Mouse (Mus musculus): ENCODE data around the gene Gm38655. TPM values are rescaled to one million over a fixed set of nuclear protein-coding genes. Genes with fewer than 3 reads are reported as not detected.

The Gm38655 gene
- total and polyA plus RNA-seq, 2 experiments from 2014 or later = not detected

- TF ChIP-seq CTCF (IDR thresholded peaks at IDR 0.05; ENCODE audit: low read depth) = no peak
- WGBS = 95% methylated on average over 15 of the region's 15 CpGs
Observed at GRCm38 (mm10) chr17:25219492-25220295, 44.4 kb upstream of the Gm38655 start.

GRCm38 (mm10) chr17:25218967-25219366 is 43.7 kb upstream of the Gm38655 start:
- no peak for TF ChIP-seq CTCF (IDR thresholded peaks at IDR 0.05; ENCODE audit: low read depth)
- ATAC-seq (no peak), DNase-seq (no peak)
- H3K4me3 ChIP-seq (ENCODE audit: low read depth, low read length) = no peak overlapping the region
- no peaks in the 10 kb centered on the region for H3K9me3 ChIP-seq (ENCODE audit: low read length)
- no peak overlapping the region for H3K4me2 ChIP-seq (ENCODE audit: low read depth)
- H3K36me3 ChIP-seq (ENCODE audit: insufficient read depth) = peaks cover 50% of the 10 kb centered on the region
- H3K9ac ChIP-seq = no peak overlapping the region
- H3K27ac ChIP-seq (ENCODE audit: low read depth, low read length) = no peak overlapping the region
- no peaks in the 10 kb centered on the region for H3K4me1 ChIP-seq (ENCODE audit: insufficient read depth)
- no peaks in the 10 kb centered on the region for H3K27me3 ChIP-seq (ENCODE audit: insufficient read depth, low read length)
- WGBS = 92% methylated on average over 9 of the region's 9 CpGs

More at GRCm38 (mm10) chr17:25219492-25220295, 44.4 kb upstream of the Gm38655 start:
- Histone ChIP-seq H3K27me3 (ENCODE audit: insufficient read depth, low read length) (no peaks in the 10 kb centered on the region), H3K4me3 (ENCODE audit: low read depth, low read length) (no peak overlapping the region), H3K4me2 (ENCODE audit: low read depth) (no peak overlapping the region), H3K4me1 (ENCODE audit: insufficient read depth) (no peaks in the 10 kb centered on the region), H3K9me3 (ENCODE audit: low read length) (no peaks in the 10 kb centered on the region), H3K36me3 (ENCODE audit: insufficient read depth) (peaks cover 43% of the 10 kb centered on the region), H3K9ac (no peak overlapping the region), H3K27ac (ENCODE audit: low read depth, low read length) (no peak overlapping the region)
- ATAC-seq (no peak), DNase-seq (no peak)

- H3K36me3 ChIP-seq (ENCODE audit: insufficient read depth) = peaks cover 71% of the 10 kb centered on the region
- DNase-seq = no peak
- 88% methylated on average over 3 of the region's 3 CpGs for WGBS
Observed at GRCm38 (mm10) chr17:25215431-25215830, 40.2 kb upstream of the Gm38655 start.

GRCm38 (mm10) chr17:25211705-25212104 is 36.4 kb upstream of the Gm38655 start:
- H3K27ac ChIP-seq (ENCODE audit: low read depth, low read length) = no peak overlapping the region
- DNase-seq = no peak
- WGBS = 88% methylated on average over 4 of the region's 4 CpGs

More at GRCm38 (mm10) chr17:25215431-25215830, 40.2 kb upstream of the Gm38655 start:
- Histone ChIP-seq H3K9me3 (ENCODE audit: low read length) (no peaks in the 10 kb centered on the region), H3K4me1 (ENCODE audit: insufficient read depth) (no peaks in the 10 kb centered on the region), H3K27me3 (ENCODE audit: insufficient read depth, low read length) (no peaks in the 10 kb centered on the region), H3K4me2 (ENCODE audit: low read depth) (no peak overlapping the region), H3K27ac (ENCODE audit: low read depth, low read length) (no peak overlapping the region), H3K9ac (no peak overlapping the region), H3K4me3 (ENCODE audit: low read depth, low read length) (no peak overlapping the region)
- TF ChIP-seq CTCF (IDR thresholded peaks at IDR 0.05; ENCODE audit: low read depth) = no peak
- no peak for ATAC-seq

GRCm38 (mm10) chr17:25210680-25211466 is 35.6 kb upstream of the Gm38655 start:
- Histone ChIP-seq H3K9ac (no peak overlapping the region), H3K4me1 (ENCODE audit: insufficient read depth) (no peaks in the 10 kb centered on the region), H3K27me3 (ENCODE audit: insufficient read depth, low read length) (no peaks in the 10 kb centered on the region), H3K27ac (ENCODE audit: low read depth, low read length) (no peak overlapping the region), H3K4me2 (ENCODE audit: low read depth) (no peak overlapping the region), H3K36me3 (ENCODE audit: insufficient read depth) (peaks cover 86% of the 10 kb centered on the region), H3K9me3 (ENCODE audit: low read length) (no peaks in the 10 kb centered on the region), H3K4me3 (ENCODE audit: low read depth, low read length) (no peak overlapping the region)
- 75% methylated on average over 15 of the region's 15 CpGs for WGBS
- no peak for DNase-seq
- ATAC-seq = no peak
- no peak for TF ChIP-seq CTCF (IDR thresholded peaks at IDR 0.05; ENCODE audit: low read depth)

More at GRCm38 (mm10) chr17:25211705-25212104, 36.4 kb upstream of the Gm38655 start:
- TF ChIP-seq CTCF (IDR thresholded peaks at IDR 0.05; ENCODE audit: low read depth) = no peak
- H3K4me2 ChIP-seq (ENCODE audit: low read depth) = no peak overlapping the region
- no peak overlapping the region for H3K9ac ChIP-seq
- H3K4me3 ChIP-seq (ENCODE audit: low read depth, low read length) = no peak overlapping the region
- peaks cover 86% of the 10 kb centered on the region for H3K36me3 ChIP-seq (ENCODE audit: insufficient read depth)
- no peaks in the 10 kb centered on the region for H3K9me3 ChIP-seq (ENCODE audit: low read length)
- no peaks in the 10 kb centered on the region for H3K4me1 ChIP-seq (ENCODE audit: insufficient read depth)
- no peaks in the 10 kb centered on the region for H3K27me3 ChIP-seq (ENCODE audit: insufficient read depth, low read length)
- no peak for ATAC-seq

GRCm38 (mm10) chr17:25210006-25210405 is 34.7 kb upstream of the Gm38655 start:
- ATAC-seq = no peak
- H3K4me3 ChIP-seq (ENCODE audit: low read depth, low read length) = no peak overlapping the region
- no peak for DNase-seq
- 92% methylated on average over 4 of the region's 4 CpGs for WGBS
- H3K4me2 ChIP-seq (ENCODE audit: low read depth) = no peak overlapping the region
- peaks cover 87% of the 10 kb centered on the region for H3K36me3 ChIP-seq (ENCODE audit: insufficient read depth)
- H3K9ac ChIP-seq = no peak overlapping the region
- no peak overlapping the region for H3K27ac ChIP-seq (ENCODE audit: low read depth, low read length)
- no peaks in the 10 kb centered on the region for H3K4me1 ChIP-seq (ENCODE audit: insufficient read depth)
- no peak for TF ChIP-seq CTCF (IDR thresholded peaks at IDR 0.05; ENCODE audit: low read depth)
- no peaks in the 10 kb centered on the region for H3K9me3 ChIP-seq (ENCODE audit: low read length)
- H3K27me3 ChIP-seq (ENCODE audit: insufficient read depth, low read length) = no peaks in the 10 kb centered on the region

- WGBS = 93% methylated on average over 4 of the region's 4 CpGs
- no peak for TF ChIP-seq CTCF (IDR thresholded peaks at IDR 0.05; ENCODE audit: low read depth)
- ATAC-seq = no peak
Observed at GRCm38 (mm10) chr17:25202401-25202800, 27.1 kb upstream of the Gm38655 start.

More at GRCm38 (mm10) chr17:25202401-25202800, 27.1 kb upstream of the Gm38655 start:
- Histone ChIP-seq H3K27me3 (ENCODE audit: insufficient read depth, low read length) (no peaks in the 10 kb centered on the region), H3K4me3 (ENCODE audit: low read depth, low read length) (no peak overlapping the region), H3K36me3 (ENCODE audit: insufficient read depth) (peaks cover 61% of the 10 kb centered on the region), H3K9me3 (ENCODE audit: low read length) (no peaks in the 10 kb centered on the region), H3K27ac (ENCODE audit: low read depth, low read length) (no peak overlapping the region), H3K4me2 (ENCODE audit: low read depth) (no peak overlapping the region), H3K4me1 (ENCODE audit: insufficient read depth) (no peaks in the 10 kb centered on the region), H3K9ac (no peak overlapping the region)
- no peak for DNase-seq
